Mouse (Mus musculus) embryonic fibroblast, embryonic 13.5 days (primary cell): ENCODE data around the gene Agrn.

ENCODE experiments used
- CTCF ChIP-seq: IDR thresholded peaks from 2 replicates; pipeline ENCODE4 v1.5.1; 2011; ENCODE audit warnings: mild to moderate bottlenecking, control low read depth, low read length, moderate library complexity, borderline replicate concordance; ENCODE audit not compliant: insufficient read depth
- POLR2A ChIP-seq: IDR thresholded peaks from 2 replicates; pipeline ENCODE4 v1.6.1; 2011; ENCODE audit warnings: low read depth, mild to moderate bottlenecking, control low read depth, low read length, moderate library complexity

- TF ChIP-seq CTCF = no peak
- TF ChIP-seq POLR2A = peak; percentile 94
Measured at GRCm38 (mm10) chr4:156200623-156201475, 3.6 kb upstream of the Agrn start, which contains the start of gene Isg15.
